Mouse (Mus musculus): Measurements from ENCODE around the gene Adamtsl3. TPM values are rescaled to one million over a fixed set of nuclear protein-coding genes. Genes with fewer than 3 reads are reported as not detected.

Gene Adamtsl3
- polyA plus RNA-seq, 1 experiment from 2014 or later = 1.0 TPM

- WGBS = 93% methylated on average over 6 of the region's 6 CpGs
- Histone ChIP-seq H3K4me2 (replicated peaks) (no peak overlapping the region), H3K27ac (no peak overlapping the region), H3K9ac (no peak overlapping the region), H3K4me3 (replicated peaks; ENCODE audit: low read length) (no peak overlapping the region), H3K4me1 (replicated peaks; ENCODE audit: control insufficient read depth, insufficient read depth, low read length) (no peaks in the 10 kb centered on the region), H3K36me3 (replicated peaks; ENCODE audit: control insufficient read depth, insufficient read depth) (no peaks in the 10 kb centered on the region), H3K9me3 (ENCODE audit: control insufficient read depth, low read length) (no peaks in the 10 kb centered on the region), H3K27me3 (ENCODE audit: control insufficient read depth, insufficient read depth, low read length) (no peaks in the 10 kb centered on the region)
- DNase-seq (ENCODE audit: low spot score) (no peak), ATAC-seq (ENCODE audit: low FRiP score) (no peak)
Measured at GRCm38 (mm10) chr7:82590931-82591330, 255.4 kb downstream of the Adamtsl3 start.

DNA sequence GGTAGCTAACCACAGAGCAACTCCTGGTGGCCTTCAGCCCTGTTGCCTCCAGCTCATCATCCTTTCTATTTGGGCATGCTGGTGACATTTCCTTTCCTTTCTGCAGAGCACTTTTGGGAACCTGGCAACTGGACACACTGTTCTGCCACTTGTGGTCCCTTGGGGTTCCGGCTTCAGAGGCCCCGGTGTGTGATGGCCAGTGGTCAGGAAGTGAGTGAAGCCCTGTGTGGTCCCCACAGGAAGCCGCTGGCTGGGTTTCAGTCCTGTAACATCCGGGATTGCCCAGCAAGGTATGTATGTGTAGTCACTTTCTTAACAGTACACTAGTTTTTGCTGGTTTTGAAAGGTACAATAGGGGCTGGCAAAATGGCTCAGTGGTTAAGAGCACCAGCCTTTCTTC lies 266.5 kb downstream of the Adamtsl3 start:
- Histone ChIP-seq H3K4me2 (replicated peaks) (no peak overlapping the region), H3K27ac (no peak overlapping the region), H3K36me3 (replicated peaks; ENCODE audit: control insufficient read depth, insufficient read depth) (no peaks in the 10 kb centered on the region), H3K9me3 (ENCODE audit: control insufficient read depth, low read length) (no peaks in the 10 kb centered on the region), H3K9ac (no peak overlapping the region), H3K27me3 (ENCODE audit: control insufficient read depth, insufficient read depth, low read length) (no peaks in the 10 kb centered on the region), H3K4me3 (replicated peaks; ENCODE audit: low read length) (no peak overlapping the region), H3K4me1 (replicated peaks; ENCODE audit: control insufficient read depth, insufficient read depth, low read length) (no peaks in the 10 kb centered on the region)
- DNase-seq (ENCODE audit: low spot score) = no peak
- 86% methylated on average over 4 of the region's 4 CpGs for WGBS
- ATAC-seq (ENCODE audit: low FRiP score) = no peak

DNA sequence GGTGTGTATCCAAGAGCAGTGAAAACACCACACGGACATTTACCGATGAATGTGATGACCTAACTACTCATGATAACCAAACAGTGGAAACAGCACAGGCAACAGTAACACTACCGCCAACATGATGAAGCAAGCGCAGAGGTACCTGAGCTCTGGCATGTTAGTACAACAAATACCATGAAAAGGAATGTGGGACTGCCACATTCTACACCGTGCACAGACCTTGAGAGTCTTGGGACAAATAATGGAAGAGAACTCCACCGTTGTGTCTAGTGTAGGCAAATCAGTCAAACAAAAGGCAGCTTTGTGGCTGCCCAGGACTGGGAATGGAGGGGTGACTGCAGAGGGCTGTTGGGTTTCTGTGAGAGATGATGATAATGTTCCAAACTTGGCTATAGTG lies 269.9 kb downstream of the Adamtsl3 start:
- ATAC-seq (ENCODE audit: low FRiP score) = no peak
- WGBS = 87% methylated on average over 6 of the region's 6 CpGs
- Histone ChIP-seq H3K4me2 (replicated peaks) (no peak overlapping the region), H3K4me3 (replicated peaks; ENCODE audit: low read length) (no peak overlapping the region), H3K9ac (no peak overlapping the region), H3K9me3 (ENCODE audit: control insufficient read depth, low read length) (no peaks in the 10 kb centered on the region), H3K27me3 (ENCODE audit: control insufficient read depth, insufficient read depth, low read length) (no peaks in the 10 kb centered on the region), H3K4me1 (replicated peaks; ENCODE audit: control insufficient read depth, insufficient read depth, low read length) (no peaks in the 10 kb centered on the region), H3K27ac (no peak overlapping the region), H3K36me3 (replicated peaks; ENCODE audit: control insufficient read depth, insufficient read depth) (no peaks in the 10 kb centered on the region)
- no peak for DNase-seq (ENCODE audit: low spot score)

GRCm38 (mm10) chr7:82609629-82610028 lies 274.1 kb downstream of the Adamtsl3 start:
- Histone ChIP-seq H3K4me3 (replicated peaks; ENCODE audit: low read length) (no peak overlapping the region), H3K9ac (no peak overlapping the region), H3K9me3 (ENCODE audit: control insufficient read depth, low read length) (no peaks in the 10 kb centered on the region), H3K4me1 (replicated peaks; ENCODE audit: control insufficient read depth, insufficient read depth, low read length) (no peaks in the 10 kb centered on the region), H3K27me3 (ENCODE audit: control insufficient read depth, insufficient read depth, low read length) (no peaks in the 10 kb centered on the region), H3K4me2 (replicated peaks) (no peak overlapping the region), H3K27ac (no peak overlapping the region), H3K36me3 (replicated peaks; ENCODE audit: control insufficient read depth, insufficient read depth) (no peaks in the 10 kb centered on the region)
- ATAC-seq (ENCODE audit: low FRiP score) (no peak), DNase-seq (ENCODE audit: low spot score) (no peak)
- WGBS = 68% methylated on average over 3 of the region's 3 CpGs

DNA sequence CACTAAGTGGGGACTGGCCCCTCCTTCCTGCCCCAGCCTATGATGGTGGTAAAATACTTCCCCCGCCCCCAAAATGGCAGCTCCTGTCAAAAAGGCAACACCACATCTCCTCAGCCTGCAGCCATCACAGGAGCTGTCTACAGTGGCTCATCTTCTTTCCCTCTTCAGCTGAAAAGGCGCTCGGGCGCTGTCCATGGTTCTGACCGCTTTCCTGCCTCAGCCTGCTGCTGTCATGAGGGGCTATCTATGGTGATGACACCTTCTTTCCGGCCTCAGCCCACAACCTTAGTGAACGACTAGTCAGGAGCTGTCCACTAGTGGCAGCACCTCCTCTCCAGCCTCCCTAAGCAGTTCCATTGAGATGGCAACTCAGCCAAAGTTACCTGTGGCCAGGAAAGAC lies 289.8 kb downstream of the Adamtsl3 start:
- no peak overlapping the region for H3K4me2 ChIP-seq (replicated peaks)
- H3K27ac ChIP-seq = no peak overlapping the region
- no peak for ATAC-seq (ENCODE audit: low FRiP score)
- no peaks in the 10 kb centered on the region for H3K4me1 ChIP-seq (replicated peaks; ENCODE audit: control insufficient read depth, insufficient read depth, low read length)
- no peaks in the 10 kb centered on the region for H3K36me3 ChIP-seq (replicated peaks; ENCODE audit: control insufficient read depth, insufficient read depth)
- no peak overlapping the region for H3K4me3 ChIP-seq (replicated peaks; ENCODE audit: low read length)
- H3K9me3 ChIP-seq (ENCODE audit: control insufficient read depth, low read length) = no peaks in the 10 kb centered on the region
- WGBS = 34% methylated on average over 7 of the region's 7 CpGs
- peak; percentile 42 for DNase-seq (ENCODE audit: low spot score)
- no peak overlapping the region for H3K9ac ChIP-seq
- H3K27me3 ChIP-seq (ENCODE audit: control insufficient read depth, insufficient read depth, low read length) = no peaks in the 10 kb centered on the region

DNA sequence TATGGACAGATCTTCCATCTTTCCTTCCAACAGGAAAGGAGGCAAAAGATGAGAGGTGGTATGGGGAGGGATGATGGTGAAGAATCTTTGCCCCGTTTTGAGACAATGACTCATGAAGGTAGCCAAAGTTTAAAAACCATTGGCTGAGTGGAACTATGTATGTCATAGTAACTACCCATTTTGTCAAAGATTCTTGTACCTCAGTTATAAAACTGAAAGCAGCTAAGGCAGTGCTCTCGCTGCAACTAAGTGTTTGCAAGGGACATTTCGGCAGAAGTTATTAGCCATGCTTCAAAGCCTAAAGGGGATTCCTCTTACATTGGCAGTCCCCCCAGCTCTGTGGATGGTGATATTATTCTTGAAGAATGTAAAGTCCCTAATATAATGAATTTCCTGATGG lies 311.7 kb downstream of the Adamtsl3 start:
- WGBS = 88% methylated on average over 3 of the region's 3 CpGs

DNA sequence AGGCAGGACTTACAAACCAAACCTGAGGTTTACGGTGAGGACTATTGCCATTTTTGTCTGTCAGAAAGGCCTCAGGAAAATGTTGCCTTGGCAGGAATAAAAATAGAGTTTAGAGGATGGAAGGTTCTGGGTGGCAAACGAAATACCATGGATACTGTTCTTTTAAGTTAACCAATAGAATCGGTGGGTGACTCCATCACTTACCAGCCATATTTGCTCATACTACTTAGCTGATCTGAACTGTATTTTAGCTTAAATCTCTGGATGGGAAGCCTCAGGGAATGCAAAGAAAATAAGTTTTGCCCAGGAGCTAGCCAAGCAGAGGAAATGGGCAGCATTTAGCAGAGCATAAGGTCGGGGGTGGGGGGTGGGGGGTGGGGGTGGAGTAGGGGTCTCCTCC lies 312.4 kb downstream of the Adamtsl3 start:
- peaks cover 15% of the 10 kb centered on the region; the same call in 1 of the 2 replicates for H3K36me3 ChIP-seq (replicated peaks; ENCODE audit: control insufficient read depth, insufficient read depth)
- H3K4me1 ChIP-seq (replicated peaks; ENCODE audit: control insufficient read depth, insufficient read depth, low read length) = peaks cover 13% of the 10 kb centered on the region; the same call in 1 of the 2 replicates
- H3K4me2 ChIP-seq (replicated peaks) = peak overlapping the region; percentile 74
- no peaks in the 10 kb centered on the region for H3K9me3 ChIP-seq (ENCODE audit: control insufficient read depth, low read length)
- H3K9ac ChIP-seq = peak overlapping the region; percentile 76
- no peak for DNase-seq (ENCODE audit: low spot score)
- WGBS = 35% methylated on average over 4 of the region's 4 CpGs
- peak overlapping the region; percentile 88 for H3K4me3 ChIP-seq (replicated peaks; ENCODE audit: low read length)
- no peak for ATAC-seq (ENCODE audit: low FRiP score)
- H3K27ac ChIP-seq = no peak overlapping the region
- no peaks in the 10 kb centered on the region for H3K27me3 ChIP-seq (ENCODE audit: control insufficient read depth, insufficient read depth, low read length)

More for the DNA sequence above, 311.7 kb downstream of the Adamtsl3 start:
- no peak overlapping the region for H3K4me3 ChIP-seq (replicated peaks; ENCODE audit: low read length)
- no peak overlapping the region for H3K4me2 ChIP-seq (replicated peaks)
- no peaks in the 10 kb centered on the region for H3K9me3 ChIP-seq (ENCODE audit: control insufficient read depth, low read length)
- peaks cover 13% of the 10 kb centered on the region; the same call in 1 of the 2 replicates for H3K4me1 ChIP-seq (replicated peaks; ENCODE audit: control insufficient read depth, insufficient read depth, low read length)
- no peaks in the 10 kb centered on the region for H3K27me3 ChIP-seq (ENCODE audit: control insufficient read depth, insufficient read depth, low read length)
- H3K36me3 ChIP-seq (replicated peaks; ENCODE audit: control insufficient read depth, insufficient read depth) = 0 out of 2 replicates have a peak, but pooled peaks cover 15% of the 10 kb centered on the region
- no peak for ATAC-seq (ENCODE audit: low FRiP score)
- no peak overlapping the region for H3K27ac ChIP-seq
- DNase-seq (ENCODE audit: low spot score) = no peak
- H3K9ac ChIP-seq = no peak overlapping the region

DNA sequence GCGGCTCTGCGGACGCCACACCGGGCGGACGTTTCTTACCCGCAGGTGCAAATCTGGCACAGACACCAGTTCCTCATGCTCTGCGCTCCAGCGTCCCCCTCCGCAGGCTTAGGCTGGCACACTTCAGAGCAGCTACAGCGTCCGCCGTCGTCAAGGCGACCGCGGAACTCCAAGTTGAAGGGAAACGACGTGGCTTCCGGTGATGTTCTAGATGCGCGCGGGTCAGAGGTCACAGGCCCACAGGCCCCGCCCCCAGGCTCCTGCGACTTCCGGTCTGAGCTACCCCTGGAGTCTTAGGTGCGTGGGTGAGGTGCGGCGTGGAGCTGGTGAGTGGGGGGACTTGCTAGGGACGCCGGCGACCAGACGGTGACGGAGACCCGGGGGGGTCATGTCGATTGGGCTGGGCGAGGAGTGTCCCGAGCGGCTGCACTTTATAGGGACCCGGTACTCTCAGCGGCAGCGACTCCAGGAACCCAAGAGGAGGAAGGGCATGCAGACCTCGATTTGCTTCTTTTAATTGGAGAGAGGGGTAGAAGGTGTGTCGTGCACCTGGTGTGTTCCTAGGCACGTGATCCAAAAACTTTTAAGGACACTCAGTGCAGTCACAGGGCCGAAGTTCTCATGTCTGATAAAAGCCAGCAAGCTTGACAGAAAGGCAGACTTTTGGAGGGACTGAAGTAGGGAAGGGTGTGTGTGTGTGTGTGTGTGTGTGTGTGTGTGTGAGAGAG lies 313.0 kb downstream of the Adamtsl3 start, which contains the start of the genes Saxo2 and Efl1:
Saxo2 (minus strand) TSS at position 176 of the 728 bp plus-strand sequence.
Efl1 (plus strand) TSS at position 262 of the 728 bp plus-strand sequence.
- no peaks in the 10 kb centered on the region for H3K27me3 ChIP-seq (ENCODE audit: control insufficient read depth, insufficient read depth, low read length)
- H3K4me3 ChIP-seq (replicated peaks; ENCODE audit: low read length) = peak within 1 kb of the TSS; percentile 88
- peak within 1 kb of the TSS; percentile 74 for H3K4me2 ChIP-seq (replicated peaks)
- WGBS = 0% methylated on average over 46 of the region's 46 CpGs
- H3K9me3 ChIP-seq (ENCODE audit: control insufficient read depth, low read length) = no peaks in the 10 kb centered on the region
- H3K36me3 ChIP-seq (replicated peaks; ENCODE audit: control insufficient read depth, insufficient read depth) = peaks cover 15% of the 10 kb centered on the region; the same call in 1 of the 2 replicates
- peak; percentile 93 for DNase-seq (ENCODE audit: low spot score)
- no peak within 1 kb of the TSS for H3K27ac ChIP-seq
- peaks cover 13% of the 10 kb centered on the region; the same call in 1 of the 2 replicates for H3K4me1 ChIP-seq (replicated peaks; ENCODE audit: control insufficient read depth, insufficient read depth, low read length)
- H3K9ac ChIP-seq = peak within 1 kb of the TSS; percentile 76
- peak; percentile 99 for ATAC-seq (ENCODE audit: low FRiP score)

DNA sequence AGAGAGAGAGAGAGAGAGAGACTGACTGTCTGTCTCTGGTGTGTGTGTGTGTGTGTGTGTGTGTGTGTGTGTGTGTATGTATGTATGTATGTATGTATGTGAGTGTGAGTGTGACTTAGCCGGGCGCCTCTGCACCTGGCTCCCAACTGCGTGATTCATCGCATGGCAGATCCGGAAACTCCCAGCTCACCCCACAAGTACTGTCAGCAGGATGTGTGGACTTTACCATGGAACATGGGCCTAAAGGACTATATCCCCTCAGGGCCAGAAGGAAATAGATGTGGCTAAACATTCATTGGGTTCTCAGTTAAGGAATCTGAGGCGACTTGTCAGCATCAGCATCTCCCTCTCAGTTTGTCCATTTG lies 313.6 kb downstream of the Adamtsl3 start:
- H3K36me3 ChIP-seq (replicated peaks; ENCODE audit: control insufficient read depth, insufficient read depth) = peaks cover 15% of the 10 kb centered on the region; the same call in 1 of the 2 replicates
- no peak; the same call in none of the 2 replicates for ATAC-seq (ENCODE audit: low FRiP score)

More for the DNA sequence above, 313.6 kb downstream of the Adamtsl3 start:
- no peak overlapping the region for H3K27ac ChIP-seq
- H3K4me2 ChIP-seq (replicated peaks) = peak overlapping the region; percentile 74
- 28% methylated on average over 6 of the region's 6 CpGs for WGBS
- H3K4me1 ChIP-seq (replicated peaks; ENCODE audit: control insufficient read depth, insufficient read depth, low read length) = peaks cover 13% of the 10 kb centered on the region; the same call in 1 of the 2 replicates
- H3K27me3 ChIP-seq (ENCODE audit: control insufficient read depth, insufficient read depth, low read length) = no peaks in the 10 kb centered on the region
- no peaks in the 10 kb centered on the region for H3K9me3 ChIP-seq (ENCODE audit: control insufficient read depth, low read length)
- H3K4me3 ChIP-seq (replicated peaks; ENCODE audit: low read length) = peak overlapping the region; percentile 88
- H3K9ac ChIP-seq = peak overlapping the region; percentile 76
- DNase-seq (ENCODE audit: low spot score) = no peak
